Mouse (Mus musculus) hindbrain, postnatal 0 days (tissue): ENCODE data around the gene RPS10-NUDT3. TPM values are rescaled to one million over a fixed set of nuclear protein-coding genes. Genes with fewer than 3 reads are reported as not detected.

Experiments
- ATAC-seq: fragments of 200-750 bp; cut with Nextera tagmentation; 2 replicates; pipeline ENCODE4 v1.8.0; 2017; ENCODE audit warnings: mild to moderate bottlenecking, moderate TSS enrichment, moderate library complexity
- DNase-seq: peaks from one replicate; pipeline ENCODE4 v3.0.0-alpha.2; 2015; ENCODE audit warnings: low spot score
- H3K27ac ChIP-seq: fragments of 300-500 bp; sonication (generic); 2 replicates; pipeline ENCODE4 v1.5.1; 2014; ENCODE audit warnings: mild to moderate bottlenecking
- H3K27me3 ChIP-seq: fragments of 300-500 bp; sonication (generic); 2 replicates; pipeline ENCODE4 v1.6.1; 2014; ENCODE audit warnings: low read length, mixed read lengths; ENCODE audit not compliant: insufficient read depth
- H3K36me3 ChIP-seq: fragments of 300-500 bp; sonication (generic); 2 replicates; pipeline ENCODE4 v1.6.1; 2014; ENCODE audit warnings: low read length, mixed read lengths; ENCODE audit not compliant: insufficient read depth
- H3K4me1 ChIP-seq: fragments of 300-500 bp; sonication (generic); 2 replicates; pipeline ENCODE4 v1.6.1; 2014; ENCODE audit warnings: antibody characterized with exemption, low read length, mixed read lengths; ENCODE audit not compliant: insufficient read depth
- H3K4me2 ChIP-seq: fragments of 300-500 bp; sonication (generic); 2 replicates; pipeline ENCODE4 v1.6.1; 2014; ENCODE audit warnings: low read depth, mild to moderate bottlenecking, low read length, moderate library complexity, mixed read lengths
- H3K4me3 ChIP-seq: fragments of 300-500 bp; sonication (generic); 2 replicates; pipeline ENCODE4 v1.5.1; 2014; ENCODE audit warnings: low read length
- H3K9ac ChIP-seq: fragments of 300-500 bp; sonication (generic); replicated peaks from 2 replicates; pipeline ENCODE4 v1.6.1; 2014; ENCODE audit warnings: mild to moderate bottlenecking, low read length, moderate library complexity, mixed read lengths
- H3K9me3 ChIP-seq: fragments of 300-500 bp; sonication (generic); 2 replicates; pipeline ENCODE4 v1.6.1; 2016; ENCODE audit warnings: low read length, mixed read lengths
- CTCF ChIP-seq: IDR thresholded peaks from 2 replicates; pipeline ENCODE4 v1.5.1; 2016; ENCODE audit warnings: antibody characterized with exemption, control low read depth, low read depth
- WGBS: fragments of 180-500 bp; shearing (Covaris S2); extraction: QIAGEN DNeasy Blood & Tissue Kit; methylation state at CpG from one replicate; pipeline ENCODE4 v1.1.7; 2014; 5-methylcytosine and 5-hydroxymethylcytosine counted together
- polyA plus RNA-seq: library from polyadenylated mRNA; unstranded; fragments of >200 nt; fragmentation: Nextera tagmentation; extraction: Ambion mirVana; gene quantifications from 2 replicates; pipeline ENCODE4 v1.2.1, GENCODE M21; 2015
- total RNA-seq: library from RNA; depleted of rRNA; stranded (reverse); fragments of >200 nt; gene quantifications from 2 replicates; pipeline ENCODE4 v1.2.3, GENCODE M21; 2014

Gene RPS10-NUDT3
- total and polyA plus RNA-seq, 2 experiments from 2014 or later, result not detected

GRCm38 (mm10) chr17:27564391-27565162 is 70.4 kb downstream of the RPS10-NUDT3 start:
- H3K4me1 ChIP-seq, result peaks cover 10% of the 10 kb centered on the region
- peak overlapping the region; percentile 83 for H3K27ac ChIP-seq
- WGBS, result 16% methylated on average over 19 of the region's 20 CpGs
- H3K4me2 ChIP-seq, result peak overlapping the region; percentile 86
- ATAC-seq (no peak; the same call in 1 of the 2 replicates), DNase-seq (peak; percentile 50)
- peak overlapping the region; percentile 63 for H3K9ac ChIP-seq
- no peaks in the 10 kb centered on the region for H3K27me3 ChIP-seq
- TF ChIP-seq CTCF, result peak; percentile 43
- H3K4me3 ChIP-seq, result peak overlapping the region; percentile 65
- H3K9me3 ChIP-seq, result no peaks in the 10 kb centered on the region
- no peaks in the 10 kb centered on the region for H3K36me3 ChIP-seq

GRCm38 (mm10) chr17:27563771-27564244 is 71.2 kb downstream of the RPS10-NUDT3 start:
- 47% methylated on average over 7 of the region's 7 CpGs for WGBS
- peak overlapping the region; percentile 63; the same call in 1 of the 2 replicates for H3K9ac ChIP-seq
- no peak for ATAC-seq
- H3K4me1 ChIP-seq, result peaks cover 14% of the 10 kb centered on the region
- no peak for DNase-seq
- no peak overlapping the region for H3K4me2 ChIP-seq
- TF ChIP-seq CTCF, result no peak
- no peaks in the 10 kb centered on the region for H3K9me3 ChIP-seq
- H3K27ac ChIP-seq, result no peak overlapping the region
- H3K4me3 ChIP-seq, result no peak overlapping the region
- no peaks in the 10 kb centered on the region for H3K36me3 ChIP-seq
- H3K27me3 ChIP-seq, result no peaks in the 10 kb centered on the region

GRCm38 (mm10) chr17:27561809-27562526 is 73.1 kb downstream of the RPS10-NUDT3 start:
- Histone ChIP-seq H3K4me2 (no peak overlapping the region), H3K36me3 (no peaks in the 10 kb centered on the region), H3K4me1 (peaks cover 25% of the 10 kb centered on the region), H3K9me3 (no peaks in the 10 kb centered on the region), H3K9ac (no peak overlapping the region), H3K4me3 (no peak overlapping the region), H3K27me3 (no peaks in the 10 kb centered on the region), H3K27ac (no peak overlapping the region)
- WGBS, result 57% methylated on average over 10 of the region's 11 CpGs
- DNase-seq, result no peak
- TF ChIP-seq CTCF, result no peak
- no peak for ATAC-seq

GRCm38 (mm10) chr17:27560926-27561480 is 74.0 kb downstream of the RPS10-NUDT3 start:
- Histone ChIP-seq H3K27me3 (no peaks in the 10 kb centered on the region), H3K4me3 (no peak overlapping the region), H3K9me3 (no peaks in the 10 kb centered on the region), H3K4me2 (no peak overlapping the region), H3K27ac (no peak overlapping the region), H3K9ac (no peak overlapping the region), H3K4me1 (peaks cover 25% of the 10 kb centered on the region), H3K36me3 (no peaks in the 10 kb centered on the region)
- DNase-seq, result no peak
- no peak for ATAC-seq
- WGBS, result 87% methylated on average over 13 of the region's 13 CpGs
- TF ChIP-seq CTCF, result no peak

GRCm38 (mm10) chr17:27559596-27559995 is 75.4 kb downstream of the RPS10-NUDT3 start:
- 81% methylated on average over 12 of the region's 12 CpGs for WGBS
- DNase-seq, result no peak
- no peak overlapping the region for H3K4me3 ChIP-seq
- TF ChIP-seq CTCF, result no peak
- no peak overlapping the region for H3K9ac ChIP-seq
- ATAC-seq, result no peak
- H3K36me3 ChIP-seq, result no peaks in the 10 kb centered on the region
- no peaks in the 10 kb centered on the region for H3K27me3 ChIP-seq
- H3K9me3 ChIP-seq, result no peaks in the 10 kb centered on the region
- H3K27ac ChIP-seq, result no peak overlapping the region
- H3K4me2 ChIP-seq, result peak overlapping the region; percentile 88; the same call in 1 of the 2 replicates
- H3K4me1 ChIP-seq, result peaks cover 23% of the 10 kb centered on the region

GRCm38 (mm10) chr17:27558845-27559244 is 76.2 kb downstream of the RPS10-NUDT3 start:
- H3K4me2 ChIP-seq, result peak overlapping the region; percentile 88
- H3K4me1 ChIP-seq, result peaks cover 15% of the 10 kb centered on the region

More at GRCm38 (mm10) chr17:27558845-27559244, 76.2 kb downstream of the RPS10-NUDT3 start:
- no peaks in the 10 kb centered on the region for H3K9me3 ChIP-seq
- no peak overlapping the region for H3K27ac ChIP-seq
- H3K27me3 ChIP-seq, result no peaks in the 10 kb centered on the region
- no peak for DNase-seq
- H3K4me3 ChIP-seq, result no peak overlapping the region
- H3K36me3 ChIP-seq, result no peaks in the 10 kb centered on the region
- 20% methylated on average over 5 of the region's 5 CpGs for WGBS
- H3K9ac ChIP-seq, result no peak overlapping the region
- no peak for ATAC-seq
- TF ChIP-seq CTCF, result no peak
